Mouse (Mus musculus): ENCODE results near the gene Zfp772. TPM values are rescaled to one million over a fixed set of nuclear protein-coding genes. Genes with fewer than 3 reads are reported as not detected.
"Not testable (repeated sequence)": the region's sequence is repeated elsewhere in the genome, so short reads cannot be mapped to it uniquely, and the experiment has no call there.

Gene Zfp772
- 1.1 and 1.2 TPM in 2 replicates for polyA plus RNA-seq (2015; fragmentation: Nextera tagmentation; extraction: Ambion mirVana)

DNA sequence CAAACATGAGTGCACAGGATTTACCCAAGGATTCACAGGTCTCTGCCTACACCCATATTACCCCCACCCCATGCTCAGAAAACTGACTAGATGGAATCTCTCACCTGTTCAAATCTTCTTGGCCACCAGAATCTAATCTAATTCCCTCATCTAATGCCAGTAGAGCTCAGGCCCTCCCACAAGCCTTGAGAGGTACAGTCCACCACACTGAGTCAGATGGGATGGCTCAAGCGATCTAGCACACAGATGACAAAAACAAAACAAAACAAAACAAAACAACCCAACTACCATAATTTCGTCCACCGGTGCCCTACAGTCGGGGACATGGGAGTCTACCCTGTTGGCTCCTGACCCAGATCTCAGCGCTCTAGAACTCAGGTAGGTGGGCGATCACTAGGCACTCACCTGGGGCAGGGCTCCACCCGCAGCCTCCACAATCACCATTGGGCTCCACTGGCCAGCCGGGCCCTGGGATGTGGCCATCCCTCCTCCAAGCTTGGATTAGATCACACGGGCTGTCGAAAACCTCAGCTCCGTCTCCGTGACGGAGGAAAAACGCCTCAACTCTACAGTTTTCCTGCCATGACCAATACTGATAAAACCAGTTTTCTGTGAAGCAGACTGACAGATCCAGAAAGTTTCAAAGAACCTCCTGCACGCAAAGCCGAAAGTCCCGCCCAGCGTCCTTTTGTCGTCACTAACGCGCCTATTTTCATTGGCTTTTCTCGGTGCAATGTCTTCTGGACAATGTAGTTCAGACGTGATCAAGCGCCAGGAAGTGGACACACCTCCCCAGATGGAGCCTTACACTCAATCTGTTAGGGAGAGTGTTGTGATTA is at the start of gene Zfp772:
Gene Zfp772, minus strand, starts transcription at position 686 of the 839 bp plus-strand sequence.
- peak within 1 kb of the TSS; percentile 64 for H3K4me2 ChIP-seq (ENCODE audit: low read depth, low read length)
- peak within 1 kb of the TSS; percentile 41 for H3K9ac ChIP-seq (ENCODE audit: low read depth, low read length)
- not testable (repeated sequence) for H3K4me1 ChIP-seq (ENCODE audit: control insufficient read depth, low read depth, low read length); ATAC-seq (ENCODE audit: low read depth); H3K36me3 ChIP-seq (ENCODE audit: control insufficient read depth, insufficient read depth); H3K27ac ChIP-seq (ENCODE audit: low read length); H3K27me3 ChIP-seq (ENCODE audit: control insufficient read depth, insufficient read depth, low read depth, low read length); H3K9me3 ChIP-seq (replicated peaks; ENCODE audit: control insufficient read depth, low read length)
- 2% methylated on average over 23 of the region's 24 CpGs for WGBS (ENCODE audit: insufficient replicate concordance)
- peak within 1 kb of the TSS; percentile 57 for H3K4me3 ChIP-seq (ENCODE audit: low read depth, low read length)

DNA sequence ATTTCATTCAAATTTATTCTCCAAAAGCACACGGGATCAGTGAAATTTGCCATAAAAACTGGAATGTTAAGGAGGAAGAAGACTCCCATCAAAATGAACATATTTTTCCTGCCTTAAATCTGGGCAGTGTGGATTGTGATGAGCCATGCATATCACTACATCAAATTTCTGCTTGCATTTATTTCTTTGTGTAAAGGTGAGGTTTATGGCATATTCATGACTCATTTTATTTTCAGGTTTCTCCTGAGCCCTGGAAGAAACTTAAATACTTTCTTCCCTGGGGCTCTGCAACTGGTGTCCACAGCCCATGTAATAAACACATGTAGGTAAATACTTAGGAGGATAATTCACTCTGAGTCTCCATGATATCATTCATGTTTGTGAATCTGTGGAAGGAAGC is 37.4 kb upstream of the Zfp772 start, which contains the start of gene Vmn2r29:
Gene Vmn2r29, minus strand, starts transcription at position 101 of the 400 bp plus-strand sequence.
- not testable (repeated sequence) for H3K9ac ChIP-seq (ENCODE audit: low read depth, low read length); H3K36me3 ChIP-seq (ENCODE audit: control insufficient read depth, insufficient read depth); H3K9me3 ChIP-seq (replicated peaks; ENCODE audit: control insufficient read depth, low read length); ATAC-seq (ENCODE audit: low read depth); H3K4me1 ChIP-seq (ENCODE audit: control insufficient read depth, low read depth, low read length); H3K4me3 ChIP-seq (ENCODE audit: low read depth, low read length); H3K27me3 ChIP-seq (ENCODE audit: control insufficient read depth, insufficient read depth, low read depth, low read length); H3K4me2 ChIP-seq (ENCODE audit: low read depth, low read length); H3K27ac ChIP-seq (ENCODE audit: low read length)
- WGBS (ENCODE audit: insufficient replicate concordance) = no CpG with 5 or more reads among the region's 1 CpGs

DNA sequence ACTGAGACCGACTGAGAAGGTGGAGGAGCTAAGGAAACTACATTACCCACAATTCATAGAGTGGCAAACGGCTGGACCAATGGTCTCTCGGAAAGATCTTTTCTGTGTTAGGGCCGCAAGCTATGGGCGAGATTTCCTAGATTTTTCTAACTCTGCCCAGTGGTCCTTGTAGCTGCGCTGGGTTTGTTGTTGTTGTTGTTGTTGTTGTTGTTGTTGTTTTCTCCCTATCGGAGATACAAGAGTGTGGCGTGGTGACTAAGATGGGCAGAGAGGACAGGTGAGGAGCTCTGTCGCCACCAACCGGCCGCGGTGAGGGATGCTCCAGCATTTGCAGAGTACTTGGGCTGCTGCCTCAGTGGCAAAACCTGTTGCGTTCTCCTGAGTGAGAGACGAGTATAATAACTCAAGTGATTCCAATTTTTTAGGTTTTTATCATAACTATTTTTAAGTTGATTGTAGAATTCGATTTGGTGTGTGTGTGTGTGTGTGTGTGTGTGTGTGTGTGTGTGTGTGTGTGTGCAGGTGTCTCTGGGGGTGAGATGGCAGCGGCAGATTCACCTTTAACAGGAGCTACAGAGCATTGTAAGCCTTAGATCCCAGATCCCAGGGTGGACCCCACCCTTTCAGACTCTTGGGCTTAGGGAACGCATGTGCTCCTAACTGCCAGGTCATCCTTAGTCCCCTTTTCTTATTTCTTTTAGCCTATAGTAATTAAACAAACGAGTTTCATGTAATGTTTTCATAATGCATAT is 21.4 kb downstream of the Zfp772 start:
- no peak overlapping the region; the same call in 1 of the 2 replicates for H3K9ac ChIP-seq (ENCODE audit: low read depth, low read length)

DNA sequence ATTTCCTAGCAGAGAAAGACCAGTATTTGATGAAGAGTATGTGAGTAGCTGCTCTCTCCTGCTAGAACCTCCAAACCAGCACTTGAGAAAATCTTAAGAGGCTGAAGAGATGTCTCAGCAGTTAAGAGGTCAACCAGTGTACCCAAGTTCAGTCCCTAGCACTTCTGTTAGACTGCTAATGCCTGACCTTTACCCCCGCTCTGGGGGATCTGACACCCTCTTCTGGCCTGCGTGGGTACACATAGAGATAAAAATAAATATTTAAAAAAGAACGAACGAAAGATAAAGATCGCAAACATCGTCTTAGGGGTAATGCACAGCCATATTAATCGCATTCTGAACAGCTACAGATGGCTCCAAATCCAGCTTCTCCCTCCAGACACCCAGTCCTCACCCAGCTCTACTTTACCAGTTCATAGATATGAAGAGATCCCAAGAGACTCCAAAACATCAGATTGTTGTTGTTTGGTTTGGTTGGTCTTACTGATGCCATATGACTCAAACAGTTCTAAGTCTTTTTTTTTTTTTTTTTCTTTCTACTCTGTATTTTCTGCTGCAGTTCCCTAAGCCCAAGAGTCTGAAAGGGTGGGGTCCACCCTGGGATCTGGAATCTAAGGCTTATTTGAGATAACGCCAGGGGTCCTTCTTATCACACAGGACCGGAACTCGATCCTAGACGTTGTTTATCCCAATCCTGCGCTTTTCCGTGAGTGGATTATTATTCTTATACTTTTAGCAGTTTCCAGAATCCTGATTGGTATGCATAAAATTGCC is 22.2 kb downstream of the Zfp772 start:
- no peak overlapping the region for H3K27ac ChIP-seq (ENCODE audit: low read length)
- 16% methylated on average over 13 of the region's 13 CpGs for WGBS (ENCODE audit: insufficient replicate concordance)
- H3K4me2 ChIP-seq (ENCODE audit: low read depth, low read length) = peak overlapping the region; percentile 61
- H3K27me3 ChIP-seq (ENCODE audit: control insufficient read depth, insufficient read depth, low read depth, low read length) = no peaks in the 10 kb centered on the region
- H3K4me3 ChIP-seq (ENCODE audit: low read depth, low read length) = peak overlapping the region; percentile 63
- no peak overlapping the region; the same call in 1 of the 2 replicates for H3K9ac ChIP-seq (ENCODE audit: low read depth, low read length)
- no peaks in the 10 kb centered on the region for H3K9me3 ChIP-seq (replicated peaks; ENCODE audit: control insufficient read depth, low read length)
- H3K36me3 ChIP-seq (ENCODE audit: control insufficient read depth, insufficient read depth) = no peaks in the 10 kb centered on the region
- H3K4me1 ChIP-seq (ENCODE audit: control insufficient read depth, low read depth, low read length) = peaks cover 5% of the 10 kb centered on the region; the same call in 1 of the 2 replicates
- ATAC-seq (ENCODE audit: low read depth) = peak; percentile 33

More for the DNA sequence above, 21.4 kb downstream of the Zfp772 start:
- Histone ChIP-seq H3K27ac (ENCODE audit: low read length) (no peak overlapping the region), H3K4me1 (ENCODE audit: control insufficient read depth, low read depth, low read length) (peaks cover 5% of the 10 kb centered on the region; the same call in 1 of the 2 replicates), H3K9me3 (replicated peaks; ENCODE audit: control insufficient read depth, low read length) (no peaks in the 10 kb centered on the region), H3K27me3 (ENCODE audit: control insufficient read depth, insufficient read depth, low read depth, low read length) (no peaks in the 10 kb centered on the region), H3K36me3 (ENCODE audit: control insufficient read depth, insufficient read depth) (no peaks in the 10 kb centered on the region), H3K4me3 (ENCODE audit: low read depth, low read length) (peak overlapping the region; percentile 63), H3K4me2 (ENCODE audit: low read depth, low read length) (peak overlapping the region; percentile 61)
- 6% methylated on average over 18 of the region's 18 CpGs for WGBS (ENCODE audit: insufficient replicate concordance)
- ATAC-seq (ENCODE audit: low read depth) = peak; percentile 89

DNA sequence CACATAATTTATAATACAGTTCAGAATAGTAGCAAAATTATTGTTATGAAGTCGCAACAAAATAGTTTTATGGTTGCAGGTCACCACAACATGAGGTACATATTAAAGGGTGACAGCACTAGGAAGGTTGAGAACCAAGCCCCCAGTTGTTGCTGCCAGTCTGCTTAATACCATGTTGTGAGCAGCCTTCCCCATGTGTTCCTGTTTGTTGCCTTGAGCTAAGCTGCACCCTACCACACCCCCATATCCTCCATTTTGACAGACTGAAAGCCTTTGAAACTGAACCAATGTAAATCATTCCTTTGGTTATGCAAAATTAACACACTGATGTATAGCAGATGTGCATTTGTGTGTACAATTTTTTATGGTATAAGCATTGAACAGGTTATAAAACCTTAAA is 23.9 kb downstream of the Zfp772 start:
- H3K4me2 ChIP-seq (ENCODE audit: low read depth, low read length) = no peak overlapping the region
- H3K4me1 ChIP-seq (ENCODE audit: control insufficient read depth, low read depth, low read length) = peaks cover 5% of the 10 kb centered on the region; the same call in 1 of the 2 replicates
- peaks cover 3% of the 10 kb centered on the region for H3K36me3 ChIP-seq (ENCODE audit: control insufficient read depth, insufficient read depth)
- H3K9ac ChIP-seq (ENCODE audit: low read depth, low read length) = no peak overlapping the region
- H3K27ac ChIP-seq (ENCODE audit: low read length) = no peak overlapping the region
- 71% methylated on average over 1 of the region's 1 CpGs for whole genome bisulfite sequencing (ENCODE audit: insufficient replicate concordance)
- ATAC-seq (ENCODE audit: low read depth) = no peak
- H3K9me3 ChIP-seq (replicated peaks; ENCODE audit: control insufficient read depth, low read length) = no peaks in the 10 kb centered on the region
- H3K27me3 ChIP-seq (ENCODE audit: control insufficient read depth, insufficient read depth, low read depth, low read length) = no peaks in the 10 kb centered on the region
- H3K4me3 ChIP-seq (ENCODE audit: low read depth, low read length) = no peak overlapping the region

DNA sequence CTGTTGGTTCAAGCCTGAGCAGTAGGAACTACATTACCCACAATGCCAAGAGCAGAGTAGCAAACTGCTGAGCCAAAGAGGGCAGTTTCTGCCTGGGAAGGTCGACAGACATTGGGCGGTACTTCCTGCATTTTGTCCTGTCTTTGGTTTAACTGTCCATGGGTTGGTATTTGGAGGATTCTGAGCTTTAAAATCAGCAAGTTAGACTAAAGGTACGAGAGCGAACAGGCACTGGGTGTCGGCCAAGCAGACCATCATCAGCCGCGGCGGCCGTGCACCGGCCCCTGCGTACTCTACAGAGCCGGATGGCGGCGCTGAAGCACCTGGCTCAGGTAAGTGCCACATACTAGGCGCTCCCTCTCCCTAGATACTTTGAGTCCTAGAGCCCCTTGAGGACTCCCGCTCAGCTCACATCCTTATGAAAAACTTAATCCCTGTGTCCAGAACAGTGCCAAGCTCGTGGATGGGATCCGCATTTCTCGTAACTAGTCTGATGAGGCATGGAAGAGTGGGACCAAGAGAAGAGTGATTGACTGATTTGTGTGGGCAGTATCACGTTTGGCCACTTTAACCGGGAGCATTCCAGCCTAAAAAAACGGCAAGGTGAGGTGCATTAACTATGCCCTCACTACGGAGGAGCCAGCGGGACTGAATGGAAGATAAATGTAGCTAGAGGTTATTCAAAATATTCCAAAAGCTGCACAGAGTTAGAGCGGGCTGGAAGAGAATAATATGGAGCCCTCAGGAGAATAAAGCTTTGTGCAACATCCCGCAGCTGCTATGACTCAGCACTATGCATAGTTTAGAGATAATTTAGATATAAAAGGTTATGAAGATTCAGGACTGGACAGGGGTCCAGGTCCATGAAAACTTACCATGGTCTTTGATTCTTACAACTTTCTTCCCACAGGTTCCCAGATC is 38.3 kb downstream of the Zfp772 start, which contains the start of gene Zfp418:
Gene Zfp418, plus strand, starts transcription at position 104 of the 921 bp plus-strand sequence.
- H3K27ac ChIP-seq (ENCODE audit: low read length) = 0 out of 2 replicates have a peak within 1 kb of the TSS, but pooled peaks have one; percentile 7
- peak; percentile 91 for ATAC-seq (ENCODE audit: low read depth)
- 2% methylated on average over 26 of the region's 26 CpGs for WGBS (ENCODE audit: insufficient replicate concordance)

More for the DNA sequence above, 38.3 kb downstream of the Zfp772 start, which contains the start of gene Zfp418:
- Histone ChIP-seq H3K27me3 (ENCODE audit: control insufficient read depth, insufficient read depth, low read depth, low read length) (no peaks in the 10 kb centered on the region), H3K36me3 (ENCODE audit: control insufficient read depth, insufficient read depth) (no peaks in the 10 kb centered on the region), H3K4me2 (ENCODE audit: low read depth, low read length) (peak within 1 kb of the TSS; percentile 74), H3K9ac (ENCODE audit: low read depth, low read length) (peak within 1 kb of the TSS; percentile 60), H3K4me3 (ENCODE audit: low read depth, low read length) (peak within 1 kb of the TSS; percentile 63), H3K4me1 (ENCODE audit: control insufficient read depth, low read depth, low read length) (no peaks in the 10 kb centered on the region; the same call in 1 of the 2 replicates), H3K9me3 (replicated peaks; ENCODE audit: control insufficient read depth, low read length) (no peaks in the 10 kb centered on the region)

All from liver, embryonic 16.5 days (tissue).